Mouse (Mus musculus) CH12.LX (cell line): Measurements from ENCODE around the gene Slc22a13. TPM values are rescaled to one million over a fixed set of nuclear protein-coding genes. Genes with fewer than 3 reads are reported as not detected.

Experiments
- DNase-seq: peaks from one replicate; pipeline ENCODE4 v3.0.0-alpha.2; 2013; ENCODE audit errors: extremely low read depth
- H3K27ac ChIP-seq: 2 replicates; pipeline ENCODE4 v1.5.1; 2012; ENCODE audit warnings: low read depth, mild to moderate bottlenecking, control low read depth, moderate library complexity; ENCODE audit not compliant: insufficient read depth
- H3K27me3 ChIP-seq: replicated peaks from 2 replicates; pipeline ENCODE3; 2012; ENCODE audit warnings: inconsistent platforms
- H3K36me3 ChIP-seq, 2 experiments: replicated peaks in 1 of 2; 2 replicates each; pipeline versions ENCODE3 to v1.6.1; 2012; ENCODE audit warnings: inconsistent platforms in 1 of 2, low read length in 1 of 2, mild to moderate bottlenecking in 1 of 2, mixed read lengths in 1 of 2, moderate library complexity in 1 of 2; ENCODE audit not compliant: control insufficient read depth in 1 of 2, insufficient read depth in 1 of 2
- H3K4me1 ChIP-seq, 2 experiments: 2 replicates each; pipeline ENCODE4 v1.6.1; 2012; ENCODE audit warnings: inconsistent platforms in 1 of 2, moderate library complexity in 1 of 2; ENCODE audit not compliant: insufficient read depth in 2 of 2, control insufficient read depth in 1 of 2
- H3K4me2 ChIP-seq: 2 replicates; pipeline ENCODE4 v1.6.1; 2012; ENCODE audit warnings: low read depth, mild to moderate bottlenecking, control low read depth; ENCODE audit not compliant: poor library complexity, insufficient read depth, severe bottlenecking
- H3K4me3 ChIP-seq, 3 experiments: fragments of 150-350 bp in 1 of 3; sonication (generic) in 1 of 3; replicated peaks in 1 of 3; 2 replicates each; pipeline versions ENCODE3 to v1.5.1; 2011 to 2012; ENCODE audit warnings: low read depth in 2 of 3, low read length in 2 of 3, mild to moderate bottlenecking in 2 of 3, moderate library complexity in 2 of 3, control low read depth in 1 of 3, improper control_type of control experiment in 1 of 3, inconsistent platforms in 1 of 3, mixed read lengths in 1 of 3; ENCODE audit not compliant: poor library complexity in 1 of 3
- H3K79me2 ChIP-seq: replicated peaks from 2 replicates; pipeline ENCODE4 v1.6.1; 2012; ENCODE audit warnings: mild to moderate bottlenecking, moderate library complexity; ENCODE audit not compliant: control insufficient read depth, poor library complexity, insufficient read depth, severe bottlenecking; ENCODE audit errors: extremely low read depth
- H3K9ac ChIP-seq: 2 replicates; pipeline ENCODE4 v1.6.1; 2012; ENCODE audit warnings: low read depth, mild to moderate bottlenecking, control low read depth, moderate library complexity; ENCODE audit not compliant: insufficient read depth
- H3K9me3 ChIP-seq: replicated peaks from 2 replicates; pipeline ENCODE3; 2012; ENCODE audit warnings: low read length, inconsistent platforms, mixed read lengths
- ELF1 ChIP-seq: IDR thresholded peaks from 2 replicates; pipeline ENCODE4 v1.6.1; 2014; ENCODE audit warnings: low read depth, mild to moderate bottlenecking, inconsistent platforms, low read length, improper control_type of control experiment
- ETS1 ChIP-seq: conservative IDR thresholded peaks from 2 replicates; pipeline ENCODE4 v1.6.1; 2012; ENCODE audit warnings: low read depth, mild to moderate bottlenecking, inconsistent platforms, low read length, improper control_type of control experiment, moderate library complexity
- GABPA ChIP-seq: IDR thresholded peaks from 2 replicates; pipeline ENCODE4 v1.6.1; 2012; ENCODE audit warnings: low read depth, low read length, improper control_type of control experiment, inconsistent platforms; ENCODE audit not compliant: insufficient replicate concordance
- HCFC1 ChIP-seq: IDR thresholded peaks from 2 replicates; pipeline ENCODE4 v1.6.1; 2012; ENCODE audit warnings: low read depth, mild to moderate bottlenecking, inconsistent platforms, low read length, improper control_type of control experiment
- IRF4 ChIP-seq: IDR thresholded peaks from 2 replicates; pipeline ENCODE4 v1.6.1; 2014; ENCODE audit warnings: low read depth, mild to moderate bottlenecking, inconsistent platforms, low read length, improper control_type of control experiment
- MAZ ChIP-seq: IDR thresholded peaks from 2 replicates; pipeline ENCODE4 v1.6.1; 2012; ENCODE audit warnings: low read depth, mild to moderate bottlenecking, inconsistent platforms, low read length, improper control_type of control experiment, moderate library complexity
- MXI1 ChIP-seq: IDR thresholded peaks from 2 replicates; pipeline ENCODE4 v1.6.1; 2011; ENCODE audit warnings: mild to moderate bottlenecking, low read depth, low read length, improper control_type of control experiment
- MYC ChIP-seq: IDR thresholded peaks from 2 replicates; pipeline ENCODE4 v1.6.1; 2011; ENCODE audit warnings: low read depth, mild to moderate bottlenecking, improper control_type of control experiment, low read length
- NRF1 ChIP-seq: IDR thresholded peaks from 2 replicates; pipeline ENCODE4 v1.6.1; 2014; ENCODE audit warnings: low read depth, mild to moderate bottlenecking, inconsistent platforms, low read length, improper control_type of control experiment, moderate library complexity
- PAX5 ChIP-seq: IDR thresholded peaks from 2 replicates; pipeline ENCODE4 v1.6.1; 2012; ENCODE audit warnings: low read length, inconsistent platforms, mixed read lengths
- POLR2A ChIP-seq: IDR thresholded peaks from 2 replicates; pipeline ENCODE4 v1.6.1; 2011; ENCODE audit warnings: low read depth, mild to moderate bottlenecking, improper control_type of control experiment, low read length
- POLR2AphosphoS2 ChIP-seq: IDR thresholded peaks from 2 replicates; pipeline ENCODE4 v1.6.1; 2011; ENCODE audit warnings: low read depth, low read length, improper control_type of control experiment
- RAD21 ChIP-seq: IDR thresholded peaks from 2 replicates; pipeline ENCODE4 v1.6.1; 2011; ENCODE audit warnings: low read depth, mild to moderate bottlenecking, low read length, improper control_type of control experiment, moderate library complexity
- TBP ChIP-seq: conservative IDR thresholded peaks from 2 replicates; pipeline ENCODE4 v1.6.1; 2011; ENCODE audit warnings: low read depth, low read length, improper control_type of control experiment
- UBTF ChIP-seq: IDR thresholded peaks from 2 replicates; pipeline ENCODE4 v1.6.1; 2012; ENCODE audit warnings: low read depth, mild to moderate bottlenecking, inconsistent platforms, low read length, improper control_type of control experiment, moderate library complexity
- USF1 ChIP-seq: IDR thresholded peaks from 2 replicates; pipeline ENCODE4 v1.6.1; 2014; ENCODE audit warnings: low read depth, mild to moderate bottlenecking, inconsistent platforms, low read length, improper control_type of control experiment
- ZKSCAN1 ChIP-seq: IDR thresholded peaks from 2 replicates; pipeline ENCODE4 v1.6.1; 2012; ENCODE audit warnings: low read depth, inconsistent platforms, low read length, improper control_type of control experiment, borderline replicate concordance
- ZMIZ1 ChIP-seq: IDR thresholded peaks from 2 replicates; pipeline ENCODE4 v1.6.1; 2012; ENCODE audit warnings: low read depth, mild to moderate bottlenecking, inconsistent platforms, low read length, improper control_type of control experiment
- ZNF384 ChIP-seq: IDR thresholded peaks from 2 replicates; pipeline ENCODE4 v1.6.1; 2012; ENCODE audit warnings: low read depth, low read length, improper control_type of control experiment, inconsistent platforms
- dilution Hi-C: fragments of 300-500 bp; cut with MboI; formaldehyde crosslinking; loops from 2 replicates; pipeline ENCODE4 v1.14.3; 2020; ENCODE audit warnings: low sequenced_read_pairs; ENCODE audit not compliant: extremely low pct_unique_long_range_greater_than_20kb, extremely low pct_ligation_motif_present
- in situ Hi-C: fragments of 300-500 bp; cut with MboI; formaldehyde crosslinking; loops from 3 replicates; pipeline ENCODE4 v1.14.3; 2019; ENCODE audit warnings: low sequenced_read_pairs, low pct_ligation_motif_present, low pct_unique_long_range_greater_than_20kb, mixed read lengths
- polyA plus RNA-seq: library from polyadenylated mRNA; unstranded; fragments of >175 nt; gene quantifications from 2 replicates; pipeline ENCODE4 v1.2.1, GENCODE M21; 2012; ENCODE audit warnings: low read depth; ENCODE audit not compliant: insufficient read length
- total RNA-seq, 2 experiments: library from RNA; depleted of rRNA; stranded (reverse); fragments of 300-350 nt in 1 of 2; fragments of >200 nt in 1 of 2; gene quantifications; 2 replicates each; pipeline ENCODE4 v1.2.3; 2012 to 2014

The Slc22a13 gene
- total and polyA plus RNA-seq, 3 experiments = not detected

DNA sequence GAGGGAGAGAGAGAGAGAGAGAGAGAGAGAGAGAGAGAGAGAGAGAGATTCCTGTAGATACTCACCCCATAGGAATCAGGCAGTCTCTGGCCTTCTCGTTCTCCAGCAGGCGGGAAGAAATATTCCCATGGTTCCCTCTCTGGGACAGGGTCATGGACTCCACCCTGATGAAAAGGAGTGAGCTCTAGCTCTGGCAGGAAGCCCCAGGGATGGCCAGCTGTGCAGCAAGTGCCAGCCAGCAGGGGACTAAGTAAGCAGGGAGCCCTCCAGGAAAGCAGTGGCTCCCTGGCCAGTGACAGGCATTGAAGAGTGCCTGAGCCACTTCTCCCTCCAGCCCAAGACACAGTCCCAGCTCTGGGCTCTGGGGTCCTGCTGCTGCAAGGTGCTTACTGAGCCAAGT lies 57.1 kb downstream of the Slc22a13 start:
- in situ Hi-C loops (loop anchor here (10.0 kb wide), 1 partner anchor 203 kb away; the partner anchor contains the start of gene Xylb), dilution Hi-C loops (no loop called here)
- H3K4me1 ChIP-seq = peaks cover 6 to 7% of the 10 kb centered on the region in 2 experiments
- H3K36me3 ChIP-seq = no peaks in the 10 kb centered on the region
- H3K4me3 ChIP-seq = no peak overlapping the region
- no peak overlapping the region for H3K27ac ChIP-seq
- no peak for DNase-seq
- peaks cover 57% of the 10 kb centered on the region for H3K27me3 ChIP-seq
- H3K9ac ChIP-seq = no peak overlapping the region
- H3K79me2 ChIP-seq = no peaks in the 10 kb centered on the region
- no peak for TF ChIP-seq HCFC1
- no peak for TF ChIP-seq MAZ
- TF ChIP-seq ELF1 = no peak
- no peak for TF ChIP-seq UBTF
- TF ChIP-seq ZMIZ1 = no peak
- TF ChIP-seq GABPA = no peak
- TF ChIP-seq MXI1 = no peak
- H3K4me2 ChIP-seq = no peak overlapping the region
- no peaks in the 10 kb centered on the region for H3K9me3 ChIP-seq

DNA sequence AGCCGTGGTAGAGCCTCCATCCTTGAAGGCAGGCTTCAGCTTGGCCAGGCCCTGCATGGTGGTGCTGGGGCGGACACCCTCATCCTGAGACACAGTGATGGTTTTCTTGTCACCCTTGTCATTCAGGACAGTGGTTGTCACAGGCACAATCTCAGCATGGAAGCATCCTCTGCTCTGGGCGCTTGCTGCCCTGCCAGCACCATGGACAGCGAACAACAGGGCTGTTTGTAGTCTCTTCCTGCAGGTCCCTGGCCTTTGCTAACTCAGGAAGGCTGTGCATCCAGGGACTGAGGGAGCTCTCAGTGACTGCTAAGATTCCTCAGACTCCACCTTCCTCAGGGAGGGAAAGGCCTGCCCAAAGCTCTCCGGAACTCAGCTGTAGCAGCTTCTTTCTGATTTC lies 59.3 kb downstream of the Slc22a13 start:
- DNase-seq = peak; percentile 28
- dilution Hi-C loops = no loop called here

DNA sequence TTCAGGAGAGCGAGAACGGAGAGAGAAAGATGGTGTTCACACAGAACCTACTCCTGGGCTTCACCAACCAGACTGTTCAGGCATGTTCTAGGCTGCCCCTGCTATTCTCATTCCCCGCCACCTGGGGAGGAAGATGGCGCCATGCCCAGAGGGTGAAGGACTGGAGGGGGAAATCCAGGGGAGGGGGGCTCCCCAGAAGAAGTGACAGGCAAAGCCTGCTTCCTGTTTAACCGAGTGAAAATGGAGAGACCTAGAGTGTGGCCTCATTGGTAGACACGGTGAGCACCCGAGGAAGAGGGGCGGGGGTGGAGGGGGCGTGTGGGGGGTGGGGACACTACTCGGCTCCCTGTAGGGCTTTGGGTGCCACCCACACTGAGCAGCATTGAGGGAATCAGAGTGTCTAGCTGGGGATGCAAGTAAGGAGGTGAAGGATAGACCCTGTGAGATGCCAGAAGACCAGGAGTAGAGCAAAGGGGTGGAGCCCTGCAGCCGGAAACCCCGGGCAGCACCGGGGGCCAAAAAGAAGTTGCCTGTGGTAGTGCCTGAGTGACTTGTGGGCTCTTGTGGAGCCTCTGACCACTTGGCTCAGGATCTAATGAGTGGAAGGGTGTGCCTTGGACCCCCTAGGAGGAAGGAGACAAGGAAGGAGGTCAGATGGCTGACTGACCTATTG lies 62.7 kb downstream of the Slc22a13 start:
- peak; percentile 56 for DNase-seq
- no peaks in the 10 kb centered on the region for H3K9me3 ChIP-seq
- dilution Hi-C loops = no loop called here
- H3K4me3 ChIP-seq = peak overlapping the region in 2 of 3 experiments; percentile 22 to 40
- H3K9ac ChIP-seq = peak overlapping the region; percentile 19
- peak; percentile 81 for TF ChIP-seq MAZ
- TF ChIP-seq ZMIZ1 = 0 out of 2 replicates have a peak, but pooled peaks have one; percentile 18
- peak; percentile 32; the same call in 1 of the 2 replicates for TF ChIP-seq POLR2A
- TF ChIP-seq IRF4 = 0 out of 2 replicates have a peak, but pooled peaks have one; percentile 27
- TF ChIP-seq POLR2AphosphoS2 = no peak
- no peak for TF ChIP-seq UBTF
- no peak for TF ChIP-seq MYC
- TF ChIP-seq ELF1 = peak; percentile 65
- no peak for TF ChIP-seq RAD21
- peaks cover 3 to 24% of the 10 kb centered on the region in 2 experiments for H3K36me3 ChIP-seq
- peaks cover 14 to 22% of the 10 kb centered on the region in 2 experiments for H3K4me1 ChIP-seq
- H3K27me3 ChIP-seq = peaks cover 9% of the 10 kb centered on the region
- no peaks in the 10 kb centered on the region for H3K79me2 ChIP-seq
- in situ Hi-C loops = no loop called here
- H3K4me2 ChIP-seq = peak overlapping the region; percentile 57
- no peak overlapping the region; the same call in 1 of the 2 replicates for H3K27ac ChIP-seq

More for the DNA sequence above, 59.3 kb downstream of the Slc22a13 start:
- Histone ChIP-seq H3K4me3 (no peak overlapping the region), H3K4me2 (no peak overlapping the region), H3K36me3 (peaks cover 0 to under 1% of the 10 kb centered on the region in 2 experiments), H3K4me1 (peaks cover 14 to 22% of the 10 kb centered on the region in 2 experiments), H3K79me2 (no peaks in the 10 kb centered on the region), H3K9me3 (no peaks in the 10 kb centered on the region), H3K9ac (no peak overlapping the region), H3K27ac (no peak overlapping the region), H3K27me3 (peaks cover 39% of the 10 kb centered on the region)
- in situ Hi-C loops = no loop called here
- no peak for TF ChIP-seq ZKSCAN1
- TF ChIP-seq RAD21 = no peak
- no peak for TF ChIP-seq TBP
- no peak for TF ChIP-seq ZNF384
- no peak for TF ChIP-seq ETS1
- no peak for TF ChIP-seq MAZ
- no peak for TF ChIP-seq PAX5
- no peak for TF ChIP-seq MYC
- no peak for TF ChIP-seq USF1
- no peak for TF ChIP-seq NRF1
- no peak for TF ChIP-seq MXI1
